Mouse (Mus musculus): ENCODE data around the gene Gyg. TPM values are rescaled to one million over a fixed set of nuclear protein-coding genes. Genes with fewer than 3 reads are reported as not detected.

The Gyg gene
- polyA plus RNA-seq, 1 experiment = 12.1 TPM

DNA sequence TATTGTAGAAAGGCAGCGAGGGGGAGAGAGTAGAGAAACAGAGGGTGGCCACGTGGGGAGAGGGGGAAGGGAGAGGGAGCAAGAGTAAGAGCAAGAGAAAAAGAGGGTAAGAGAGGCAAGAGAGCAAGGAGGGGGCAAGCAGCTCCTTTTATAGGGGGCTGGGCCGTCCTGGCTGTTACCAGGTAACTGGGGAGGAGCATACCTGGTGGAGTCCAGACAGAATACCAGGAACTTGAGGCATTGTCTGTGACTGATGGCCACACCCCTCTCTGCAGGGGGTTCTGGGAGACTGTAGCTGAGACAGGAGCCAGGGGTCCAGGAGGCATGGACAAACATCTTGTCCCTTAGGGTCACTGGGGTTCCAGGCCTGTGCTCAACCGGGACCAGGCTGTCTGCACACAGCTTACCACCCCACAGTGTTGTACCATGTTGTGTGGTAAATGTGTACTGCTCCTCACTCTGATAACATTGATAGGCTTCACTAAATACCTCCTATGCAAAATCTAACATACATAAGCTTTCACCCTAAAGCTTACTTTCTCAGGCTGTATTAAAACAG, 35.4 kb downstream of the Gyg start:
- peaks cover 18% of the 10 kb centered on the region for H3K36me3 ChIP-seq (ENCODE audit: control insufficient read depth, insufficient read depth, low read length)
- no peak for DNase-seq (ENCODE audit: low read depth in 1 of 2, low spot score in 2 of 2)
- H3K27me3 ChIP-seq (ENCODE audit: control insufficient read depth, insufficient read depth, low read length) = no peaks in the 10 kb centered on the region
- H3K4me1 ChIP-seq (ENCODE audit: control insufficient read depth, insufficient read depth, insufficient read length) = no peaks in the 10 kb centered on the region
- H3K4me3 ChIP-seq (ENCODE audit: extremely low read depth, insufficient read depth, insufficient read length) = no peak overlapping the region
- H3K27ac ChIP-seq (ENCODE audit: insufficient read depth, low read length) = no peak overlapping the region
- no peak for TF ChIP-seq CTCF (IDR thresholded peaks at IDR 0.05; ENCODE audit: extremely low read depth, insufficient read depth, insufficient read length, insufficient replicate concordance)
- no peak for TF ChIP-seq POLR2A (IDR thresholded peaks at IDR 0.05; ENCODE audit: low read depth, low read length)
- 93% methylated on average over 4 of the region's 4 CpGs for WGBS

DNA sequence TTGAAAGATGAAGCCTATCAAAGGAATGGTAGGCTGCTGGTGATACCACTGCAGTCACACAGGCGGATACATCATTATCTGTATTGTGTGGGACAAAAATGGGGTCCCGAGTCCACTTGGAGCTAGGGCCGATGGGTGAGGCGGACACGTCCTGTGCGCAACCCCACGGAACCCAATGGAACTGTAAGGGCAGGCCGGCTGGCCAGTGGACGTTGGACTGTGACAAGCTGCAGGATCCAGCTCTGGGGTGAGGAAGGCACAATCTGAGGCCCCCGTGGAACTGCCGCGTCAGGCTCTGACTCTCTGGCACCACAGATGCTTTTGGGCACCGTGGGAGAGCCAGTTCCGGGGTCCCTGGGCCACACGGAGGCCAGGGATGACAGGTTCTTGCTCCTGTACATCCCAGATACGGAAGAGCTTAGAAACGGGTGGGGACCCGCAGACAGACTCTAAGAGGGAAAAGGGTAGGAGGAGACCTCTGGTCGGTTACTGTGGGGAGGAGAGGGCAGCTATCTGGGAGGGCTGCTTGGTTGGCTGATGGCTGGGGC, 36.0 kb downstream of the Gyg start:
- H3K4me3 ChIP-seq (ENCODE audit: extremely low read depth, insufficient read depth, insufficient read length) = no peak overlapping the region
- 93% methylated on average over 19 of the region's 19 CpGs for WGBS
- no peak overlapping the region for H3K27ac ChIP-seq (ENCODE audit: insufficient read depth, low read length)
- H3K36me3 ChIP-seq (ENCODE audit: control insufficient read depth, insufficient read depth, low read length) = peaks cover 18% of the 10 kb centered on the region
- no peaks in the 10 kb centered on the region for H3K27me3 ChIP-seq (ENCODE audit: control insufficient read depth, insufficient read depth, low read length)
- DNase-seq (ENCODE audit: low read depth in 1 of 2, low spot score in 2 of 2) = no peak
- no peak for TF ChIP-seq CTCF (IDR thresholded peaks at IDR 0.05; ENCODE audit: extremely low read depth, insufficient read depth, insufficient read length, insufficient replicate concordance)
- TF ChIP-seq POLR2A (IDR thresholded peaks at IDR 0.05; ENCODE audit: low read depth, low read length) = no peak
- no peaks in the 10 kb centered on the region for H3K4me1 ChIP-seq (ENCODE audit: control insufficient read depth, insufficient read depth, insufficient read length)

DNA sequence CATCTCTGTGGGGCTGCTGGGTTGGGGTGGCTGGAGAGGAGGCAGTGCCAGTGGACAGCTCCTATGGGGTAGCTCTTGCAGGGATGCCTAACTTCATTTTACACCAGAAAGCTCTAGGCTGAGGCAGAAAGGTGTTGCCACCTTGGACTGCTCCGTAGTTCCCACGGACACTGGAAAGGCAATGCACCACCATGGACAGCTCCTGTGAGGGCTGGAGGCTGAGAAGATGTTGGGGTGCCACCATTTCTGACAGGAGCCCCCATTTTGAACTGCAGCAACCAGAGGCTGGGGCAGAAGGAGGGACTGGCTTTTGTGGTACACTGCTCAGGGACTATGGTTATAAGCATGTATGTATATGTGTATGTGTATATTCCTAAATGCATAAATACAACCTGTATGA, 43.2 kb downstream of the Gyg start:
- no peak for DNase-seq (ENCODE audit: low read depth in 1 of 2, low spot score in 2 of 2)
- TF ChIP-seq POLR2A (IDR thresholded peaks at IDR 0.05; ENCODE audit: low read depth, low read length) = no peak
- Histone ChIP-seq H3K27ac (ENCODE audit: insufficient read depth, low read length) (no peak overlapping the region), H3K4me1 (ENCODE audit: control insufficient read depth, insufficient read depth, insufficient read length) (no peaks in the 10 kb centered on the region), H3K4me3 (ENCODE audit: extremely low read depth, insufficient read depth, insufficient read length) (no peak overlapping the region), H3K27me3 (ENCODE audit: control insufficient read depth, insufficient read depth, low read length) (no peaks in the 10 kb centered on the region), H3K36me3 (ENCODE audit: control insufficient read depth, insufficient read depth, low read length) (peaks cover 34% of the 10 kb centered on the region)
- WGBS = 94% methylated on average over 2 of the region's 2 CpGs

DNA sequence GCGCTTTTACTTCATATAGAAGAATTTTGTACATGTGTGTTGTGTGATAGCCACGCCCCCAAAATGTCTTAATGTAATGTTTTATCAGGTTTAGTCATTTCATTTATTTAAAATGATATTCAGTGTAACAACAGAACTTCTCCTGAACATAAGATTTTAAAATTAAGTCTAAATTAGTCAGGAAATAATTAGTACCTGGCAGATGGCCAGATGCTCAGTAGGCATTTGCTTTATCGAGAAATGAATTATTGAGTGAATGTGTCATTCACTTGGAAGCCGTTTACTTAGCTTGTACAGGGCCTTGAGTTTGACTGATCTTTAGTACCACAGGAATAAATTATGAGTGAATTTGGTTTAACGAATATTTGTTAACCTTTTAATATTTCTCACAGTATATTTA, 46.2 kb downstream of the Gyg start:
- no peak for TF ChIP-seq CTCF (IDR thresholded peaks at IDR 0.05; ENCODE audit: extremely low read depth, insufficient read depth, insufficient read length, insufficient replicate concordance)
- no peak for TF ChIP-seq POLR2A (IDR thresholded peaks at IDR 0.05; ENCODE audit: low read depth, low read length)
- no peak for DNase-seq (ENCODE audit: low read depth in 1 of 2, low spot score in 2 of 2)
- Histone ChIP-seq H3K27me3 (ENCODE audit: control insufficient read depth, insufficient read depth, low read length) (no peaks in the 10 kb centered on the region), H3K27ac (ENCODE audit: insufficient read depth, low read length) (no peak overlapping the region), H3K36me3 (ENCODE audit: control insufficient read depth, insufficient read depth, low read length) (peaks cover 33% of the 10 kb centered on the region), H3K4me1 (ENCODE audit: control insufficient read depth, insufficient read depth, insufficient read length) (no peaks in the 10 kb centered on the region), H3K4me3 (ENCODE audit: extremely low read depth, insufficient read depth, insufficient read length) (no peak overlapping the region)
- 95% methylated on average over 5 of the region's 5 CpGs for WGBS

GRCm38 (mm10) chr3:20104776-20105175, 50.3 kb downstream of the Gyg start:
- Histone ChIP-seq H3K4me3 (ENCODE audit: extremely low read depth, insufficient read depth, insufficient read length) (no peak overlapping the region), H3K4me1 (ENCODE audit: control insufficient read depth, insufficient read depth, insufficient read length) (no peaks in the 10 kb centered on the region), H3K27me3 (ENCODE audit: control insufficient read depth, insufficient read depth, low read length) (no peaks in the 10 kb centered on the region), H3K27ac (ENCODE audit: insufficient read depth, low read length) (no peak overlapping the region), H3K36me3 (ENCODE audit: control insufficient read depth, insufficient read depth, low read length) (peaks cover 14% of the 10 kb centered on the region)
- DNase-seq (ENCODE audit: low read depth in 1 of 2, low spot score in 2 of 2) = peak; percentile 28 to 49
- TF ChIP-seq CTCF (IDR thresholded peaks at IDR 0.05; ENCODE audit: extremely low read depth, insufficient read depth, insufficient read length, insufficient replicate concordance) (no peak), POLR2A (IDR thresholded peaks at IDR 0.05; ENCODE audit: low read depth, low read length) (no peak)
- 28% methylated on average over 2 of the region's 2 CpGs for WGBS

GRCm38 (mm10) chr3:20104318-20104717, 50.8 kb downstream of the Gyg start:
- peak overlapping the region; percentile 48 for H3K27ac ChIP-seq (ENCODE audit: insufficient read depth, low read length)
- no peak for TF ChIP-seq CTCF (IDR thresholded peaks at IDR 0.05; ENCODE audit: extremely low read depth, insufficient read depth, insufficient read length, insufficient replicate concordance)
- TF ChIP-seq POLR2A (IDR thresholded peaks at IDR 0.05; ENCODE audit: low read depth, low read length) = no peak
- no peaks in the 10 kb centered on the region for H3K27me3 ChIP-seq (ENCODE audit: control insufficient read depth, insufficient read depth, low read length)
- H3K4me3 ChIP-seq (ENCODE audit: extremely low read depth, insufficient read depth, insufficient read length) = no peak overlapping the region; the same call in 1 of the 2 replicates
- DNase-seq (ENCODE audit: low read depth in 1 of 2, low spot score in 2 of 2) = no peak
- H3K36me3 ChIP-seq (ENCODE audit: control insufficient read depth, insufficient read depth, low read length) = peaks cover 11% of the 10 kb centered on the region
- H3K4me1 ChIP-seq (ENCODE audit: control insufficient read depth, insufficient read depth, insufficient read length) = no peaks in the 10 kb centered on the region
- WGBS = 63% methylated on average over 8 of the region's 8 CpGs

- Histone ChIP-seq H3K4me3 (ENCODE audit: extremely low read depth, insufficient read depth, insufficient read length) (no peak overlapping the region), H3K27me3 (ENCODE audit: control insufficient read depth, insufficient read depth, low read length) (no peaks in the 10 kb centered on the region), H3K36me3 (ENCODE audit: control insufficient read depth, insufficient read depth, low read length) (peaks cover 9% of the 10 kb centered on the region), H3K4me1 (ENCODE audit: control insufficient read depth, insufficient read depth, insufficient read length) (no peaks in the 10 kb centered on the region), H3K27ac (ENCODE audit: insufficient read depth, low read length) (no peak overlapping the region)
- 64% methylated on average over 3 of the region's 3 CpGs for WGBS
- no peak for TF ChIP-seq POLR2A (IDR thresholded peaks at IDR 0.05; ENCODE audit: low read depth, low read length)
- no peak for DNase-seq (ENCODE audit: low read depth in 1 of 2, low spot score in 2 of 2)
These were observed 51.3 kb downstream of the Gyg start for GRCm38 (mm10) chr3:20103830-20104229.

All from spleen, adult 2 months (tissue).